Mouse (Mus musculus) thymus, postnatal 4 days (tissue): ENCODE measurements around the gene Galnt2.

ENCODE experiments used
- DNase-seq: peaks from one replicate; pipeline ENCODE4 v3.0.0; 2021

Gene Galnt2

GRCm38 (mm10) chr8:124274441-124275120 is 43.4 kb downstream of the Galnt2 start:
- peak; percentile 63 for DNase-seq

- no peak for DNase-seq
These were observed 44.3 kb downstream of the Galnt2 start for GRCm38 (mm10) chr8:124275377-124276071.

- DNase-seq, result no peak
These were observed 47.0 kb downstream of the Galnt2 start for GRCm38 (mm10) chr8:124277951-124278910.

- no peak for DNase-seq
These were observed 47.9 kb downstream of the Galnt2 start for GRCm38 (mm10) chr8:124278956-124279689.

DNA sequence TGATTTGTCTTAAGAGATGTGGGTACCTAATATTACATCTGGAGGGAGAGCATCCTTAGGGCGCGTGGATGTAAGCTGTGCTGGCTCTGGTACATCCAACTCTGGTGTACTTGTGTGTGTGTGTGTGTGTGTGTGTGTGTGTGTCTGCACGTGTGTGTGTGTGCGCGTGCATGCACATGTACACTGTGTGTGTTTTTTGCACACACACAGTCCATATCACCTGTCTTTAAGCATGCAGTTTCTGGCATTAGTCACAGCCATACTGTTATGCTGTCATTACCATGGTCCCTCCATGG is 48.4 kb downstream of the Galnt2 start:
- DNase-seq, result no peak

- peak; percentile 44 for DNase-seq
These were observed 50.7 kb downstream of the Galnt2 start for GRCm38 (mm10) chr8:124281700-124282541.

DNA sequence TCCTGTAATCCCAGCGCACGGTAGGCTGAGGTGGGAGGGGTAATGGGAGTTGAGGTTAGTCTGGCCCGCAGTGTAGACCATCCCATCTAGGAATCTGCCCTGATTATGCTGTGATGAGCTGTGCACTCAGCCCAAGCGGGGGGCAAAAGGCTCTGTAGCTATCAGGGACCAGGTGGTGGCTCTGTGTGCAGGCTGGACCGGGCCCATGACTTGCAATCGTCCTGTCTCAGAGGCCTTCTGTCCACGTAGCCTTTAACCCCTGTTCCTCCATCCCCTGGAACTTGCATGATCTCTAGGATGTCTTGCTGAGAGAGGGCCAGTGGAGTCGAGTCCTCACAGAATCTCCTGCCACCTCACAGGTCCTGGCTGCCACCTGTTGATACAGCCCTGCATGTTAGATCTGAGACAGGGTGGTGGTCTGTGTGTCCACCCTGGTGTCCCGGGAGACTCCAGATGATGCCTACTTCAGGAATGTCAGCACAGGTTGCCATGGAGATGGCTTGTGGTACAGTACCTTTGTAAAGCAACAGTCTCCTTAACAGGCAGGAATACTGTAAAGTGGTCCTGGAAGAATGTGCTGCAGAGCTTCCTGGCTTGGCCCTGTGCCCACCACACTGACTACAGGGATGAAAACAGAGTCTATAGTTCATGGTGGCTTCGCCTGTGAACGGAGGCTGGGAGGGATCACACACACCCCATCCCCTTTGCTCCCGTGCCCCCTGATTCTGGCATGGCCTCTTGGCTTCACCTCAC is 51.9 kb downstream of the Galnt2 start:
- no peak for DNase-seq

DNA sequence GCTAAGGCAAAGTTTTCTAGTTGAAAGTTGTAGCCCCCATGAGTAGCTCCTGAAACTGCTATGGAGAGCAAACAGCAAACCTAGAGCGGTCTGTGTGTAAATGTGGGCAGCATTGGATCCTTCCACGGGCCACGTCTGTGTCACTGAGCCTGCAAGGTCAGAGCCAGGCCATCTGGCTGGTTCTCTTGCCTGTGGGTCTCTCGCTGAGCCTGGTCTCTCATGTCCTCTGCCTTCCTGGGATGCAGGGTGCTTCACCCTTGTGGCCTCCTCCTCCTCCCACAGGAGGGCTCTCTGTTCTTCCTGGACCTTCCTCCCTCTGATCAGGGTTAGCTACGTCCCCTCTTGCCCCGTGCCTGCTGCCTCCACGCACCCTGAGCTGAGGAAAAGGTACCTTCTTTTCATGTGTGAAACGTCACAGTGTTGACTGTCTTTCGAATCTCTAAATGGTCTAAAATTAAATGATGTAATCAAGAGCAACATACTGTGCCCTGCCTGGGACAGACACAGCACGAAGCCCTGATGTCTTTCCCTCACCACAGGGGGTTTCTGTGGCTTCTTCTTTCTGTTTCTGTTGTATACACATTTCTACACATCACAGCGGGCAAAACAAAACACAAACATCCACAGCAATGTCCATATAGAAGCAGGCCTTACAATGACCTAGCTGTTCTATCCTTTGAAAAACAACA is 52.6 kb downstream of the Galnt2 start:
- DNase-seq, result no peak

DNA sequence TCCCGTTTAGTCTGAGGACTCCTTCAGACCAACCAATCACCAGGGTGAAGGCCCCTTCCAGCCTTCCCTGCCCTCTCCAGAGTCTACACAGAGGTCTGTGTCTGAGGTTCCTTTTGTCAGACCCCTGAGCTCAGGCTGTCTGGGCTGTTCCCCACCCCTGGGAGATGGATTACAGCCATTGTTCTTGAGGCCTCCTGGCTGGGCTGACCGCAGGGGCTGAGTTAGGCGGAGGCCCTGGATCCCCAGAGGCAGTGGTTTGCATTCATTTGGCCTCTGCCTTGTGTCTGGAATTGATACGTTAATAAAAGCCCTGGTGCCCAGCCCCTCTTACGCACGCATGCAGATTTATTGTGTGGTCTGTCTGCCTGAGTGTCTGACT is 53.1 kb downstream of the Galnt2 start:
- DNase-seq, result no peak

GRCm38 (mm10) chr8:124284984-124285576 is 53.9 kb downstream of the Galnt2 start:
- no peak for DNase-seq

DNA sequence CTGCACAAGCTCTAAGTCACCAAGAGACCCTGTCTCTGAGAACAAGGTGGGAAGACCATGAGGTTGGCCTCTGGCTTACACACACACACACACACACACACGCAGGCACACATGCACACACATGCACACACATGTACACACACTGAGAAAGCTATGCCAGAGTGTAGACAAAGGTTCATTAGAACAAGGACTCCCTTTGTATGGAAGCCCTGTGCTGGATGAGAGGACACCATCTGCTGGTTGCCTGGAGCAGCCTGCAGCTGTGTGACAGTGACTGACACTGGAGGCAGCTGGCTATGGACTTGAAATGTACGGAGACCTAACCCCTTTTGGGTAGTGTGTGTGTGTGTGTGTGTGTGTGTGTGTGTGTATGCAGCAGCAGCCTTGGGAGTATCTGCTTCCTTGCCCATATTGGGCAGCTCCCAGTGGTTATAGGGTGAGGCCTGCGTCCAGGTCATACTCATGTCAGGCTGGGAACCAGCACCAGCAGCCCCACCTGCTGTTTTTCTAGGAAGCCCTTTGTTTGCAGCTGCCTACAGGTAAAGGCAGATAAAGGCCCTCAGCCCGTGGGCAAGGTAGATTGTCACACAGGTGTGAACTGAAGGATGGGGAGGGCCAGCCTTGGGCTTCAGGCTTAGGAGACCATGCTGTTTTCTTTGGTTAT is 55.4 kb downstream of the Galnt2 start:
- peak; percentile 64 for DNase-seq

GRCm38 (mm10) chr8:124288215-124288864 is 57.1 kb downstream of the Galnt2 start:
- no peak for DNase-seq

DNA sequence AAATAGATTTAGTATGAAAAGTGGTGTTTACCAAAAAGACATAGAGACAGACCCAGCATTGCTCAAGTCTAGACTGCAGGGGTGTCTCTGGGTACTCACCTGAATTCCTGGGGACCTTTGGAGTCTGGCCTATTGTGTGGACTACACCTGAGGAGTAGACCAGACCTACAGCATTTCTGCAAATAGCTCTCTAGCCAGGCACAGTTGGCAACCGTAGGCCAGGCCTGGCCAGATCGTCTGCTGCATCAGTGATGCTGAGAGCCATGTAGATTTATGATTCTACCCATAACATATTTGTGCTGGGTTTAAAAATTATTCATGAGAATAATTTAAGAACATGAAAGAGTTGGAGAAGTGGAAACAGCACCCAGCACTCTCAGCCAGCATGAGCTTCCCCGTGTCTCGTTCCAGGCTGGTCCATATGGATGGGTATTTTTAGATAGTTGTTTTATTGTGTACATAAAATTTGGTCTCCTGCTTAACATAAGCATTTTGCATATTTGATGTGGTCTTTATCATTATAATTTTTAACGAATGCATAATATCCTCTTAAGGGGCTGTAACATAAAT is 58.4 kb downstream of the Galnt2 start:
- DNase-seq, result no peak

DNA sequence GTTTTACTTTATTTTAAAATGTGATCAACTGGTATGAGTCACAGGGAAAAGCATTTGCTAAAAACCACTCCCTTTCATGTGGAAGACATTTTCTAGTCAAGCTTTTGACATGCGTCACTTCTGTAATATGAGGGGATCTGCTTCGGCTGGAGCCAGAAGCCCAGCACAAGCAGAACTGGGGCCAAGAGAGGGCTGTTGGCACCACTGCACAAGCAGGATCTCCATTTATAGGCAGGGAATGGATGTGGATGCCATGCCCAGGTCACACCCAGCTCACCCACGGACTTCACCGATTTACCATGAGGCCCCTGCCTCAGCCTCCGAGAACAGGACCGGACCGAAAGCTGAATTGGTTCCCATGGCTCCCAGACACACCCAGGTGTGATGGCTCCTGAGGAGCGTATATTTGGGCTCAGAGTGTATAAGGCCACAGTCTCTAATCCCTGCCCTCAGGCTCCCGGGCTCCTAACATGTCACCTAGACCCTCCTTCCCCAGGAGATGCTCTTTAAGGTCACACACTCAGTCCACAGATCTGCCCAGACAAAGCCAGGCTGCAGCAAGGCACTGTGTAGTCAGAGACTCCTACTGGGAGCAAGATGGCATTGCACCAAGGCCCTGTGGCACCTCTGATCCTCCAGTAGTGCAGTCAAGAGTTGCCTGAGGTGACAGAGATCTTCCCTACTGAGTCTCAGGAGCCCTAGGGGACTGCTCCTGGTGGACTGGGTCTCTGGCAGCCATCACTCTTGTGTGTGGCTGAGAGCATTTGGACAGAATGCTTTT is 59.9 kb downstream of the Galnt2 start:
- peak; percentile 63 for DNase-seq

GRCm38 (mm10) chr8:124291693-124292092 is 60.5 kb downstream of the Galnt2 start:
- DNase-seq, result no peak

DNA sequence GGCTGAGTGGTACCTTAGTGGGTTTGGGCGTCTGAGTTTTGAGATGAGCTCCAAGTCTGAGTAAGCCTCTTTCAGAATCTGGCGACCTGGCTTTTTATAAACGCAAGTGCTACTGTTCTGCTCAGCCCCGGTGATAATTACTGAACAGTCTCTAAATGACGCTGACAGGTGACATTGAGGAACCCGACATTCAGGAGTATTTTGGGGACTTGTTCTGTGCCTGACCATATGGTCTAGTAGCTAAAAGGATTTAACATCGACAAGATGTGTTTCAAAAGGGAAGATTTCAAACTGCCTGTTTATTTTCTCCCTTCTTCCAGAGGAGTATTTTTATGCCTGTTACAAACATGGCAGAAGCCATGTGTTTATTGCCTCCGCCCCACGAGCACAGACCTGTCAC is 61.8 kb downstream of the Galnt2 start:
- DNase-seq, result no peak

- no peak for DNase-seq
These were observed 63.2 kb downstream of the Galnt2 start for GRCm38 (mm10) chr8:124294425-124294824.

- no peak for DNase-seq
These were observed 63.7 kb downstream of the Galnt2 start for GRCm38 (mm10) chr8:124294900-124295299.
